Mouse (Mus musculus): Measurements from ENCODE around the gene Gm9611. TPM values are rescaled to one million over a fixed set of nuclear protein-coding genes. Genes with fewer than 3 reads are reported as not detected.
"Not testable (repeated sequence)": the region's sequence is repeated elsewhere in the genome, so short reads cannot be mapped to it uniquely, and the experiment has no call there.

Gm9611 gene
- not detected for total RNA-seq (2021)

- DNase-seq (ENCODE audit: extremely low spot score in 1 of 2, low spot score in 2 of 2); intact Hi-C loops (cut with DNase I): not testable (repeated sequence)
Measured at GRCm38 (mm10) chr14:42297258-42297657, at the start of gene Gm9611. TSS of gene Gm9611 (minus strand) at chr14:42297358.

- DNase-seq (ENCODE audit: extremely low spot score in 1 of 2, low spot score in 2 of 2); intact Hi-C loops (cut with DNase I): not testable (repeated sequence)
Measured at GRCm38 (mm10) chr14:42309910-42310309, 12.8 kb upstream of the Gm9611 start, which contains the start of gene Gm7995. TSS of gene Gm7995 (plus strand) at chr14:42310210.

- DNase-seq (ENCODE audit: extremely low spot score in 1 of 2, low spot score in 2 of 2); intact Hi-C loops (cut with DNase I): not testable (repeated sequence)
Measured at GRCm38 (mm10) chr14:42259948-42260347, 37.2 kb downstream of the Gm9611 start, which contains the start of gene Gm17026. TSS of gene Gm17026 (minus strand) at chr14:42260048.

Small RNAs within 50 kb of the gene (microRNA-seq; reads per million reads assigned to microRNA genes)
- not detected for gene Gm25208
- not detected for gene Gm25892

Other genes with a start within 250 kb of the Gm9611 start
- not detected for gene Gm7951, start 180.0 kb downstream of the Gm9611 start, total RNA-seq (2021)
- not detected for gene Gm17027, start 134.7 kb downstream of the Gm9611 start, total RNA-seq (2021)
- gene Gm3573, start 106.6 kb downstream of the Gm9611 start, total RNA-seq (2021): 1 to 10 TPM; 2.1 TPM
- not detected for gene Gm17026, start 37.3 kb downstream of the Gm9611 start, total RNA-seq (2021)
- gene Gm7995, start 12.9 kb upstream of the Gm9611 start, total RNA-seq (2021): not detected
- gene Gm8005, start 142.3 kb upstream of the Gm9611 start, total RNA-seq (2021): not detected
- gene Gm8011, start 166.5 kb upstream of the Gm9611 start, total RNA-seq (2021): not detected
- not detected for gene Gm8020, start 205.0 kb upstream of the Gm9611 start, total RNA-seq (2021)
- gene Gm8024, start 226.9 kb upstream of the Gm9611 start, total RNA-seq (2021): not detected

Measured in left cerebral cortex, postnatal 10 days (tissue).